Comparison of ENCODE assay signal across 15 mouse cellular contexts in genomic region chr3:53226223-53226622, GRCm38 (mm10).
DNase-seq lines count a peak whose midpoint lies in the region; ATAC-seq and TF ChIP-seq lines count a peak whose summit lies in the region.
"Had no signal": no experiment of that assay in that cellular context is flagged by ENCODE, and none has a peak within 500 bp of the region (broad histone marks: within the 10 kb centered on the region; RNA-seq: fewer than 3 reads in every experiment).

No protein-coding gene starts in this region.

- no peak overlapping the region for H3K4me3 ChIP-seq in heart, embryonic 15.5 days
- H3K4me3 ChIP-seq in kidney, embryonic 16.5 days (ENCODE audit: low read length) = no peak overlapping the region
- H3K4me3 ChIP-seq in testis, adult 2 months (ENCODE audit: control insufficient read depth, low read depth, low read length) = no peak overlapping the region
- H3K4me3 ChIP-seq: stomach, embryonic 15.5 days had no signal

- no peak overlapping the region for H3K9ac ChIP-seq in heart, embryonic 15.5 days
- no peak overlapping the region for H3K9ac ChIP-seq in kidney, embryonic 16.5 days (replicated peaks; ENCODE audit: low read length)
- H3K9ac ChIP-seq: liver, postnatal 0 days; stomach, embryonic 15.5 days had no signal

- H3K4me2 ChIP-seq in heart, embryonic 15.5 days = peak overlapping the region; percentile 12
- no peak overlapping the region for H3K4me2 ChIP-seq in kidney, embryonic 16.5 days (replicated peaks; ENCODE audit: low read depth, low read length)
- H3K4me2 ChIP-seq: stomach, embryonic 15.5 days had no signal

- intact Hi-C loops in heart, postnatal 36 days (cut with DNase I) = no loop called here

- WGBS in heart, embryonic 15.5 days = 55% methylated on average over 6 of the region's 6 CpGs
- WGBS in kidney, embryonic 16.5 days = 74% methylated on average over 6 of the region's 6 CpGs

- no peaks in the 10 kb centered on the region for H3K9me3 ChIP-seq in heart, embryonic 15.5 days (replicated peaks)
- no peaks in the 10 kb centered on the region for H3K9me3 ChIP-seq in kidney, embryonic 16.5 days (ENCODE audit: low read length)
- H3K9me3 ChIP-seq: stomach, embryonic 15.5 days had no signal

- no peak for TF ChIP-seq POLR2A in testis, adult 2 months (IDR thresholded peaks at IDR 0.05; ENCODE audit: control insufficient read depth, low read depth, low read length)

- peak overlapping the region; percentile 78 for H3K27ac ChIP-seq in heart, embryonic 15.5 days
- peak overlapping the region; percentile 73 for H3K27ac ChIP-seq in kidney, embryonic 16.5 days (ENCODE audit: low read length)
- H3K27ac ChIP-seq in testis, adult 2 months (ENCODE audit: control insufficient read depth, insufficient read depth, low read depth, low read length) = peak overlapping the region; percentile 65; the same call in 1 of the 2 replicates
- H3K27ac ChIP-seq: stomach, embryonic 15.5 days had no signal

- DNase-seq in heart, postnatal 36 days = no peak
- no peak for DNase-seq in kidney, adult 18-20 months
- DNase-seq in testis, postnatal 10 days (ENCODE audit: low spot score) = no peak
- no peak for DNase-seq in embryo, embryonic 10.5 days (ENCODE audit: low spot score)
- DNase-seq: gastrocnemius, postnatal 14 days; kidney, adult 8-10 months; liver; liver, postnatal 0 days; right cerebral cortex, postnatal 14 days had no signal

- no peak for TF ChIP-seq CTCF in testis, adult 2 months (IDR thresholded peaks at IDR 0.05; ENCODE audit: control insufficient read depth, insufficient read depth, insufficient replicate concordance, low read depth, low read length)

- H3K4me1 ChIP-seq in heart, embryonic 15.5 days (replicated peaks) = peaks cover 48% of the 10 kb centered on the region
- peaks cover 13% of the 10 kb centered on the region for H3K4me1 ChIP-seq in kidney, embryonic 16.5 days (ENCODE audit: insufficient read depth, low read length)
- 0 out of 2 replicates have a peak, but pooled peaks cover 2% of the 10 kb centered on the region for H3K4me1 ChIP-seq in testis, adult 2 months (ENCODE audit: control insufficient read depth, insufficient read depth, low read length)
- H3K4me1 ChIP-seq: stomach, embryonic 15.5 days had no signal

- H3K36me3 ChIP-seq in heart, embryonic 15.5 days = no peaks in the 10 kb centered on the region
- H3K36me3 ChIP-seq in kidney, embryonic 16.5 days (ENCODE audit: insufficient read depth, low read length) = no peaks in the 10 kb centered on the region
- no peaks in the 10 kb centered on the region for H3K36me3 ChIP-seq in testis, adult 2 months (ENCODE audit: control insufficient read depth, insufficient read depth, low read length)
- H3K36me3 ChIP-seq: G1E; stomach, embryonic 15.5 days had no signal

- H3K27me3 ChIP-seq in heart, embryonic 15.5 days = no peaks in the 10 kb centered on the region
- H3K27me3 ChIP-seq in kidney, embryonic 16.5 days (ENCODE audit: insufficient read depth, low read length) = no peaks in the 10 kb centered on the region
- no peaks in the 10 kb centered on the region for H3K27me3 ChIP-seq in testis, adult 2 months (ENCODE audit: control insufficient read depth, insufficient read depth, low read length)
- H3K27me3 ChIP-seq: stomach, embryonic 15.5 days had no signal

- ATAC-seq in heart, embryonic 15.5 days (replicated peaks; ENCODE audit: insufficient number of reproducible peaks, insufficient read depth, low FRiP score, low read depth) = no peak; the same call in 1 of the 2 replicates
- ATAC-seq in kidney, embryonic 16.5 days (ENCODE audit: low FRiP score, low TSS enrichment) = no peak
- ATAC-seq: CD4-positive, CD25-positive, alpha-beta regulatory T cell, adult 4 months; liver, postnatal 0 days had no signal
